Mouse (Mus musculus): Measurements from ENCODE around the gene Rars. TPM values are rescaled to one million over a fixed set of nuclear protein-coding genes. Genes with fewer than 3 reads are reported as not detected.

The Rars gene
- polyA plus RNA-seq, 1 experiment from 2014 or later, result 108 TPM

DNA sequence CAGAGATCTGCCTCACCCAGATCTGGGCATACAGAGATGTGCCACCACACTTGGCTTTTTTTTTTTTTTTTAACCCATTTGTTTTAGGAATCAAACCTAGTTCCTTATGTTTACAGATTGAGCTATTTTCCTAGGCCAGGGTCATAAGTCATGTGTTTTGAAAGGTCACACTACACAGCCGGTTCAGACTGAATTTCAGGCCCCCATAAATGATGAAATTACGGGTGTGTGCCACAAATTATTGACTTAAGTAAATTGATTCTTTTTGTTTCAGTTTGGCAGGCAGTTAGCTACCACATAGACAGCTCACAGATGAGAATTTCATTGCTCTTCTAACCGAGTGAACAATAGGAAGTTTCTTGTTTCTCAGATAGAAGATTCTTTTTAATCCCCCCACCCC is 50.3 kb downstream of the Rars start:
- ATAC-seq (ENCODE audit: low FRiP score, low TSS enrichment), result no peak
- H3K27me3 ChIP-seq (ENCODE audit: control insufficient read depth, insufficient read depth, low read length), result no peaks in the 10 kb centered on the region
- no peak overlapping the region for H3K4me2 ChIP-seq (replicated peaks; ENCODE audit: low read depth, low read length)
- peaks cover 77% of the 10 kb centered on the region for H3K36me3 ChIP-seq (ENCODE audit: control insufficient read depth, insufficient read depth, low read length)
- H3K4me3 ChIP-seq (ENCODE audit: low read length), result no peak overlapping the region
- H3K27ac ChIP-seq (ENCODE audit: low read depth, low read length), result no peak overlapping the region
- no peaks in the 10 kb centered on the region for H3K4me1 ChIP-seq (ENCODE audit: control insufficient read depth, insufficient read depth, low read length)
- H3K9ac ChIP-seq (ENCODE audit: low read depth, low read length), result no peak overlapping the region
- WGBS, result 84% methylated on average over 3 of the region's 3 CpGs
- H3K9me3 ChIP-seq (ENCODE audit: control insufficient read depth, low read length), result no peaks in the 10 kb centered on the region

DNA sequence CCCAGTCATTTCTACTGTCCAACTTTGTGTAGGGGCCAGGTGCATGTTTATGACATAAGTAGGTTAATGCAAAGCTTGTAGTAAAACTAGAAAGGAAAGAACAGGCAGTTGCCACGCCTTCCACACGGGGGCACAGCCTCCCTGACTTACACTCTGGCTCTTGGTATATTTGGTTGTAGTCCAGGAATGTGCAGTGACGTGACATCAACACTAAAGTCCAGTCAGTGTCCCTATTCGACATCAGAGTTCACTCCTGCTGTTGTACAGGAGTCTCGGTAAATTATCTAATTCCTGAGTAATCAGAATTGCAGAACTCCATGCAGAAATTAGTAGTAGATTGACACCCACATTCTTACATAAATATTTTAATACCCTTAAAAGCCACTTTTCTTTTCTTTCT is 51.3 kb downstream of the Rars start:
- Histone ChIP-seq H3K27ac (ENCODE audit: low read depth, low read length) (no peak overlapping the region), H3K4me3 (ENCODE audit: low read length) (no peak overlapping the region), H3K4me2 (replicated peaks; ENCODE audit: low read depth, low read length) (no peak overlapping the region), H3K9ac (ENCODE audit: low read depth, low read length) (no peak overlapping the region), H3K27me3 (ENCODE audit: control insufficient read depth, insufficient read depth, low read length) (no peaks in the 10 kb centered on the region), H3K9me3 (ENCODE audit: control insufficient read depth, low read length) (no peaks in the 10 kb centered on the region), H3K36me3 (ENCODE audit: control insufficient read depth, insufficient read depth, low read length) (peaks cover 81% of the 10 kb centered on the region), H3K4me1 (ENCODE audit: control insufficient read depth, insufficient read depth, low read length) (no peaks in the 10 kb centered on the region)
- no peak for ATAC-seq (ENCODE audit: low FRiP score, low TSS enrichment)
- 93% methylated on average over 5 of the region's 5 CpGs for WGBS

DNA sequence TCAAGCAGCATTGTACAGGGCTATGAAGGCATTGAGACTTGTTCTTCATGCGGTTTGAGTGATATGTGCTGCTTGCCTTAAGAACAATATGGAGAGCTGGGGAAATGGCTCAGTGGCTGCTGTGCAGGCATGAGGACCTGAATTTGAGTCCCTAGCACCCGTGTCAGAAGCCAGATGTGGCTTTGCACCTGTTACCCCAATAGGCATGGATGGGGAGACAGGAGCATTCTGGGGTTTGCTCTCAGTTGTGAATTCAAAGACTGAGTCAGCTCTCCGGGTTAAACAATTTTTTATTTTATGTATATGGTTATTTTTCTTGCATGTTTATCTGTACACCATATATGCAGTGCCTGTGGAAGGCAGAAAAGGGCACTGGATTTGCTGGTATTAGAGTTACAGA is 51.9 kb downstream of the Rars start:
- Histone ChIP-seq H3K9ac (ENCODE audit: low read depth, low read length) (no peak overlapping the region), H3K4me2 (replicated peaks; ENCODE audit: low read depth, low read length) (no peak overlapping the region), H3K36me3 (ENCODE audit: control insufficient read depth, insufficient read depth, low read length) (peaks cover 87% of the 10 kb centered on the region), H3K9me3 (ENCODE audit: control insufficient read depth, low read length) (no peaks in the 10 kb centered on the region), H3K4me3 (ENCODE audit: low read length) (no peak overlapping the region), H3K4me1 (ENCODE audit: control insufficient read depth, insufficient read depth, low read length) (no peaks in the 10 kb centered on the region), H3K27me3 (ENCODE audit: control insufficient read depth, insufficient read depth, low read length) (no peaks in the 10 kb centered on the region), H3K27ac (ENCODE audit: low read depth, low read length) (no peak overlapping the region)
- ATAC-seq (ENCODE audit: low FRiP score, low TSS enrichment), result no peak
- 98% methylated on average over 3 of the region's 3 CpGs for WGBS

DNA sequence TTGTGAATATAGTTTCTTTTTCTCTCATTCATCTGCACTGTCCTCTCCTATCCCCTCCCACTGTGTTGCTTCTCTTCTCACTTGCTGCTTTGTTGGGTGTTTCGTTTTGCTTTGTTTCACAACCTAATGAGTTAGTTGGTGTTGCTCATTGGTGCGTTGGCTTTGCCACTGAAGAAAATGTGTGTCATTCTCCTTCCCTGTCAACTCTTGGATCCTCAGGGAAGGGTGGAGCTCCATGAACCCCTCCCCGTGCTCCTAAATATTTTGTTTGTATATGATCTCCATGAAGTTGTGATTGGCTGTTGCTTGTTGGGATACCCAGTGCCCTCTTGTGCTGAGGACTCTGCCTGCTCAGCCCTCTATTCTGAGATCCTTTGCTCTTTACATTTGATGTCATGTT is 54.0 kb downstream of the Rars start:
- no peak overlapping the region for H3K4me2 ChIP-seq (replicated peaks; ENCODE audit: low read depth, low read length)
- no peaks in the 10 kb centered on the region for H3K4me1 ChIP-seq (ENCODE audit: control insufficient read depth, insufficient read depth, low read length)
- WGBS, result 86% methylated on average over 3 of the region's 3 CpGs
- no peaks in the 10 kb centered on the region for H3K27me3 ChIP-seq (ENCODE audit: control insufficient read depth, insufficient read depth, low read length)
- H3K9me3 ChIP-seq (ENCODE audit: control insufficient read depth, low read length), result no peaks in the 10 kb centered on the region
- H3K36me3 ChIP-seq (ENCODE audit: control insufficient read depth, insufficient read depth, low read length), result peaks cover 89% of the 10 kb centered on the region
- H3K27ac ChIP-seq (ENCODE audit: low read depth, low read length), result no peak overlapping the region
- ATAC-seq (ENCODE audit: low FRiP score, low TSS enrichment), result no peak
- H3K4me3 ChIP-seq (ENCODE audit: low read length), result no peak overlapping the region
- no peak overlapping the region for H3K9ac ChIP-seq (ENCODE audit: low read depth, low read length)

GRCm38 (mm10) chr11:35776452-35776851 is 57.9 kb downstream of the Rars start:
- no peak for ATAC-seq (ENCODE audit: low FRiP score, low TSS enrichment)
- Histone ChIP-seq H3K4me2 (replicated peaks; ENCODE audit: low read depth, low read length) (no peak overlapping the region), H3K27me3 (ENCODE audit: control insufficient read depth, insufficient read depth, low read length) (no peaks in the 10 kb centered on the region), H3K27ac (ENCODE audit: low read depth, low read length) (no peak overlapping the region), H3K36me3 (ENCODE audit: control insufficient read depth, insufficient read depth, low read length) (peaks cover 53% of the 10 kb centered on the region), H3K9me3 (ENCODE audit: control insufficient read depth, low read length) (no peaks in the 10 kb centered on the region), H3K4me3 (ENCODE audit: low read length) (no peak overlapping the region), H3K9ac (ENCODE audit: low read depth, low read length) (no peak overlapping the region), H3K4me1 (ENCODE audit: control insufficient read depth, insufficient read depth, low read length) (no peaks in the 10 kb centered on the region)
- 94% methylated on average over 3 of the region's 3 CpGs for WGBS

DNA sequence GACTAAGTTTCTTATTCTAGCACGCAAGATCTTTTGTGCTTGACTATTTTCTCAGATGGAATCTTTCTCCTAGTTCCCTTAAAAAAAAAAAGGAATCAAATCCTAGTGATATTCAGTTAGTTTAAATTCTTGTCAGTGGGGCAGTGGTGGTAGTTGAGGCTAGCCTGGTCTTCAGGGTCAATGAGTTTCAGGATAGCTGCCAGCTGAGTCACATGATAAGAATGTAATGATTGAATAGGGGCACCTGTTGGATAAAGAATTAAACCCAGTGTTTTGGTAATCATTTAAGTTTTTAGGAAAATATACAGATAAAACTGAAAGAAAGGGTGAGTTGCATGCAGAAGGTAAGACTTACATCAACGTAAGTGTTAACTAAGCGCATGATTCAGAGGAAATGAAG is 58.7 kb downstream of the Rars start:
- Histone ChIP-seq H3K27me3 (ENCODE audit: control insufficient read depth, insufficient read depth, low read length) (no peaks in the 10 kb centered on the region), H3K4me1 (ENCODE audit: control insufficient read depth, insufficient read depth, low read length) (peaks cover 8% of the 10 kb centered on the region), H3K4me3 (ENCODE audit: low read length) (no peak overlapping the region), H3K36me3 (ENCODE audit: control insufficient read depth, insufficient read depth, low read length) (peaks cover 48% of the 10 kb centered on the region), H3K9me3 (ENCODE audit: control insufficient read depth, low read length) (no peaks in the 10 kb centered on the region), H3K27ac (ENCODE audit: low read depth, low read length) (no peak overlapping the region), H3K4me2 (replicated peaks; ENCODE audit: low read depth, low read length) (no peak overlapping the region), H3K9ac (ENCODE audit: low read depth, low read length) (no peak overlapping the region)
- 93% methylated on average over 3 of the region's 3 CpGs for WGBS
- no peak for ATAC-seq (ENCODE audit: low FRiP score, low TSS enrichment)

GRCm38 (mm10) chr11:35770741-35771504 is 63.4 kb downstream of the Rars start:
- H3K27ac ChIP-seq (ENCODE audit: low read depth, low read length), result no peak overlapping the region
- H3K4me3 ChIP-seq (ENCODE audit: low read length), result peak overlapping the region; percentile 83
- peaks cover 4% of the 10 kb centered on the region; the same call in 1 of the 2 replicates for H3K36me3 ChIP-seq (ENCODE audit: control insufficient read depth, insufficient read depth, low read length)
- peak overlapping the region; percentile 86 for H3K4me2 ChIP-seq (replicated peaks; ENCODE audit: low read depth, low read length)
- no peaks in the 10 kb centered on the region for H3K27me3 ChIP-seq (ENCODE audit: control insufficient read depth, insufficient read depth, low read length)
- peaks cover 9% of the 10 kb centered on the region for H3K4me1 ChIP-seq (ENCODE audit: control insufficient read depth, insufficient read depth, low read length)
- no peak for ATAC-seq (ENCODE audit: low FRiP score, low TSS enrichment)
- 56% methylated on average over 9 of the region's 9 CpGs for WGBS
- H3K9ac ChIP-seq (ENCODE audit: low read depth, low read length), result peak overlapping the region; percentile 96
- no peaks in the 10 kb centered on the region for H3K9me3 ChIP-seq (ENCODE audit: control insufficient read depth, low read length)

- WGBS, result 0% methylated on average over 34 of the region's 41 CpGs
- peak overlapping the region; percentile 86 for H3K4me2 ChIP-seq (replicated peaks; ENCODE audit: low read depth, low read length)
- H3K4me1 ChIP-seq (ENCODE audit: control insufficient read depth, insufficient read depth, low read length), result peaks cover 9% of the 10 kb centered on the region
- H3K27ac ChIP-seq (ENCODE audit: low read depth, low read length), result peak overlapping the region; percentile 88
- no peaks in the 10 kb centered on the region for H3K27me3 ChIP-seq (ENCODE audit: control insufficient read depth, insufficient read depth, low read length)
- H3K9me3 ChIP-seq (ENCODE audit: control insufficient read depth, low read length), result no peaks in the 10 kb centered on the region
- ATAC-seq (ENCODE audit: low FRiP score, low TSS enrichment), result peak; percentile 92
- peak overlapping the region; percentile 96 for H3K9ac ChIP-seq (ENCODE audit: low read depth, low read length)
- peak overlapping the region; percentile 83 for H3K4me3 ChIP-seq (ENCODE audit: low read length)
- peaks cover 3% of the 10 kb centered on the region; the same call in 1 of the 2 replicates for H3K36me3 ChIP-seq (ENCODE audit: control insufficient read depth, insufficient read depth, low read length)
Measured at GRCm38 (mm10) chr11:35769746-35770437, 64.4 kb downstream of the Rars start.

GRCm38 (mm10) chr11:35769188-35769745 is 65.0 kb downstream of the Rars start, which contains the start of gene Pank3:
Gene Pank3 (plus strand): TSS chr11:35769484.
- ATAC-seq (ENCODE audit: low FRiP score, low TSS enrichment), result peak; percentile 100
- WGBS, result 1% methylated on average over 34 of the region's 50 CpGs
- Histone ChIP-seq H3K27me3 (ENCODE audit: control insufficient read depth, insufficient read depth, low read length) (no peaks in the 10 kb centered on the region), H3K9ac (ENCODE audit: low read depth, low read length) (peak within 1 kb of the TSS; percentile 96), H3K9me3 (ENCODE audit: control insufficient read depth, low read length) (no peaks in the 10 kb centered on the region), H3K36me3 (ENCODE audit: control insufficient read depth, insufficient read depth, low read length) (peaks cover 3% of the 10 kb centered on the region; the same call in 1 of the 2 replicates), H3K4me3 (ENCODE audit: low read length) (peak within 1 kb of the TSS; percentile 83), H3K4me2 (replicated peaks; ENCODE audit: low read depth, low read length) (peak within 1 kb of the TSS; percentile 86), H3K4me1 (ENCODE audit: control insufficient read depth, insufficient read depth, low read length) (peaks cover 9% of the 10 kb centered on the region), H3K27ac (ENCODE audit: low read depth, low read length) (peak within 1 kb of the TSS; percentile 88)

Measured in kidney, embryonic 14.5 days (tissue).